Mouse (Mus musculus): ENCODE data around the gene Myh6.
A peak's percentile ranks its signal among the peaks of the same experiment; 100 is the strongest.

Gene Myh6

DNA sequence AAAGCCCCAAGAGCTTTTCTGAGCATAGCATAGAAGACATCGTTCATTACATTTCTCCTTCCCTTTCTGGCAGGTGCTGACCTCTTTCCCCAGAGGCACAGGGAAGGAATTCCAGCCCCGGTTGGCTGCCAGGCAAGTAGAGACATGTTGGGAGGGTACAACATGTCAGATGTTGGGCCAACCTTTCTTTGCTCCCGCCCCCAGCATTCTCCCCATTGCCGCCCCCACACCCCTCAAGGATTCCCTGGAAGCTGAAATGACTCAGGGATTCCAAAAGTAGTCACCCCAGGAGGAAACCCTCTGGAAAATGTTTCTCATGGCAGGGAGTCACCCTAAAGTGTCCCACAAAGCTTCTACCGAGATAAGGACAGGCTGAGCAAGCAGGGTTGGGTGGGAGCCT, 36.9 kb downstream of the Myh6 start:
- DNase-seq = no peak

DNA sequence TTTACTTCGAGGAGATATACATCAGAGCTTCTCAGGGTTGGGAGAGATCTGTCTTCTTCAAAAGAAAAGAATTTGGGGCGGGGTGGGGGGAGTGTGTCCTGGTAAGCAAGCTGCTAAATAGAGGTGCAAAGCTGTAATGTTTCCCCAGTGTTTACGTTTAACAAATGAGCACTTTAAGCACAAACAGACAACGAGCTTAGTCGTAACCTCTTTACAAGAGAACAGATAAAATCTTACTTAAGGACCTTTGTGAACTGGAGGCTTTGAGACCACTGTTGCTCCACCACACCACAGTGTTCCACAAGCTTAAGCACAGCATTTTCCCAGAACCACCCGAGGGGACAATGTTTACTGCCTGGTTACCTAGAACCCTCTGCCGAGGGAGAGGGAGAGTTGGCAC, 39.4 kb downstream of the Myh6 start:
- DNase-seq = no peak

DNA sequence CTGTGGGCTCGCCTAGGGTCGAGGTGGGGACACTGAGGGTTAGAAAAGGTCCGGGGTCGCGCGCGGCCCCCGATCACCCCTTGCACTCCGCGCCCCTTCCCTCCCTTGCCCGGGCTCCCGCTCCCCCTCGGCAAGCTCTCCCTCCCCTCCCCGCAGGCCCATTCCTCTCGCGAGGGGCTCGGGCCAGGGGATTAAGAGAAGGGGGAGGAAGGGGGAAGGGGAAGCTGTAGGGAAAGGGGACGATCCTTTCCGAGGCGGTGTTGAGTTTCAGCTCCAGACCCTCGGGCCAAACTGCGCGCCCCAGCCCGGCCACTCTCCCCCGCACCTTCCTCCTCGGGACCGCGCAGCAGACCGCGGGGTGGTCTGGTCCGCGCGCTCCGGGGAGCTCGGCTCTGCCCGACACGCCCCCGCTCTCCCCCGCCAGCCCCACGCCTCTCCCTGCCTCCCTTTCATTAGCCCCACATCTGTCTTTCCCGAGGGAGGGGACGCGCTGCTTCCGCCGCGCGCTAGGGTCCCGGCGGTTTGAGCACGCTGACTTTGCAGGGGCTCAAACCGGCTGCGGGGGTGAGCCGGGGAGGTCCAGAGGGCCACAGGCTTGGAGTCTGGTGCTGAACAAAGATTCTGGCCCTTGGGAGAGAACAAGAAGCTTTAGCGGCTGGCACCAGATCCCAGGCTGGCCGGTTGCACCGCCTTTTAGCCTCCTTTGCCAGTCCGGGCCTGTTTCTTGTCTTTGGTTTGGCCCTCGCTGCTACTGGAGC, 40.1 kb downstream of the Myh6 start:
- DNase-seq = peak in 1 of 2 experiments; percentile 35

DNA sequence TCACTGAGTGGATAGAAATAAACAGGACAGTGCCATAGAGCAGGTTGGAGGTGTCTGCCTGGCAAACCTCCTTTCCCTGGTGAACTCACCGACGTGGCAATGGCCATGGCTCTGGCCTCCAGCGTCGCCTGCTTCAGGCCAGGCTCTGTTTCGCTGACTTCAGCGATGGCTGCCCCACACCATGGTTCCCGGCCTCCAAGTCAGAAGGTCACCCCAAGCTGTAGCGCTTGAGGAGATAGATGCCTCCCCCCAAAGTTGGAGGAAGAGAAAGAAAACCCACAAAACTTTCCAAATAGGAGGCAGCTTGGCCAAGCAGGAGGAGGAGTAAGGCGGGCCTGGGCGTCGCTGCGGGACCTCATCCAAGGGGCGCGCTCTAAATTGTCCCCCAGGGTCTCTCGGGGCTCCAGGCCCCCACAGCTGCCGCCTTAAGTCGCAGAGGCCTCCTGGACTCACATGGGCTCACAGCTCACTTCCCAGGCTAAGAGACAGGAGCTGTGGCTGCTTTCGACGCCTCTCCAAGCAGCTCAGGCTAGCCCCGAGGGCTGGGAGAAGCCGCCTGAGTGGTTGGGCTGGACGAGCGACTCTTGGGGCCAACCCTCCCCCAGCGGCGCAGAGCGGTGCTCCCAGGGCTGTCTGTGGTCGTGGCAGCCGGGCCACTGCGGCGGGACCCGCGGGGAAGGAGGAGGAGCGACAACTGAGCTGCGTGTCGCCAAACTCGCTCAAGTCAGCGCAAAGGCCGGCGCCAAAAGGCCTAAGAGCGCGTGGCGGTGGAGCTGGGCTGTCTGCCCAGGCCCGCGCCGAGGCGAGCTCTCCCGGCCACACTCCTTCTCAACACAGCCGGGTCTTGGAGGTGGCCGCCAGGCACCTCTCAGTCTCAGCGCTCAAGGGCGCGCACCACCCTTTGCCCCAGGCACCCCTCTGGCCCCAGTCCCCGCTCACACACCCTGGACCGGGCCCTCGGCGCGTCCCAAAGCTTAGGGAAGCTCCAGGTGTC, 41.1 kb downstream of the Myh6 start, which contains the start of gene Efs:
Efs (minus strand) TSS at position 778 of the 994 bp plus-strand sequence.
- peak; percentile 33 to 73 for DNase-seq

DNA sequence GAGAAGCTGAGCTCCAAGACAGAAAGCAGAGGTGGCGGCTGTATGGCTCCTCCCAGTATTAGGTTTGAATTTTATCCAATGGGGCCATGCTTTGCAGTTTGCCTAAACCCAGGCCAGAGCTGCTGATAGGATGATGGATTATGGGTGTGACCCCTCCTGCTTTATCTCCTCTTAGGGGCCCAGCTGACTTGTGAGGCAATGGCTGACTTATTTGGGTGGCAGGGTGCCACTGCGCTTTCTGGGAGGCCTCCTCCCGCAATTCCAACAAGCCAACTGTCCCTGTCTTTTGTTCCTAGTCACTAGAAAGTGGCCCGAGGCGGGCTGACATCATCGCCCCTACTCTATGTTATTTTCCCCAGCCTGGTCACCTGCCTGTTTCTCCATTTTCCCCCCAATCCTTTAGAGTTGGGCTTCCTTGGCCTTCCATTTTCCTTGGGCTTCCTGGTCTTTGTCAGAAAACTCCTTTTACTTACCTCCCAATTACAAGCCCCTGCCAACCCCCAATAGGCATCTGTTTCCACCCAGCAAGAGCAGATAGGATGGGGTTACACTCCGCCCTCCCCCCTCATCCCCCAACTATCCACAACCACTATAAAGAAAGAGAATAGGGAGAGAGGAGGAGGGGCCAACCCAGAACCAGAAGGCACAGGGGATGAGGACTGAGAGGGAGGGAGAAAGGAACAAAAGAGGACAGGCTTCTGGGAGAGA, 41.9 kb downstream of the Myh6 start:
- no peak for DNase-seq

DNA sequence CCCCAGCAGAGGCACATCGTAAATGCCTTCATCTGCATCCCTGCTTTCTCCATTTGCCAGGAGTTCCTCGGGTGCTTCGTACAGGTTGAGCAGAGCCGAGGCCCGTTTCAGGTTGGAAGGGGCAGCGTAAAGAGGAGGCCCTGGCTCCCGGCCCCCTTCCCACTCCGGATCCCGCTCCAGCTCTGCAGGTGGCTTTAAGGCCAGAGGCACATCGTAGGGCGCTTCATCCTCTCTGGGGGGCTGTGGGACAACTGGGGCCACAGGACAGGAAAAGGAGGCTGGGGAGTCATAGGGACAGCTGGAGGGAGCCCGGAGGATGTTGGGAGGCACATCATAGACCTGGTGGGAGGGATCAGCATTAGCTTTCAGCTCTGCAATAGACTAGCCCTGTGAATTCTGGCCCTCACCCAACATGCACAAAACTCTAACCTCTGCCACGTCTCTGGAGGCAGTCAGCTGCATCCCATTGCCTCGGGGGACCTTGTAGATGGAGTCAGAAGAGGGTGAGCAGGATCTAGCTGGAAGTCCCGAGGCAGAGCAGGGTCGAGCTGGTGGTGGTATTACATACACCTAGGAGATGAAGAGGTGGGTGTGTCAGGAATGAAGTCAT, 46.5 kb downstream of the Myh6 start:
- DNase-seq = no peak

DNA sequence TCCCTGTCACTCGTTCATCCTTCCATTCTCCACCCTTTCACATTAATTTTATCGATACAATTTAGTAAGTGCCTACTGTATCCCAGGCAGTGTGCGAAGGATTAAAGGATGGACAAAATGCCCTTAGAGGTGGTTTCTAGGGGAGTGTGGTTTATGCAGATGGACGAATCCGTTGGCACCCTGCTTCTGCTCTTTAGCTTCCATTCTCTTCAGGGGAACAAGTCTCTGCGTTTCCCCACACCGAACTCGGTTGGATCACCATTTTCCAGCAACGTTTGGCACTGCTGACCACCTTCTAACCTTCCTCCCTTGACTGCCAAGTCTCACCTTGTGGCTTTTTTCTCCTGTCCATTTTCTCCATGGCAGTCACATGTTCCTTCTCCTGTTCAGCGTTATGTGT, 53.4 kb downstream of the Myh6 start:
- DNase-seq = no peak

DNA sequence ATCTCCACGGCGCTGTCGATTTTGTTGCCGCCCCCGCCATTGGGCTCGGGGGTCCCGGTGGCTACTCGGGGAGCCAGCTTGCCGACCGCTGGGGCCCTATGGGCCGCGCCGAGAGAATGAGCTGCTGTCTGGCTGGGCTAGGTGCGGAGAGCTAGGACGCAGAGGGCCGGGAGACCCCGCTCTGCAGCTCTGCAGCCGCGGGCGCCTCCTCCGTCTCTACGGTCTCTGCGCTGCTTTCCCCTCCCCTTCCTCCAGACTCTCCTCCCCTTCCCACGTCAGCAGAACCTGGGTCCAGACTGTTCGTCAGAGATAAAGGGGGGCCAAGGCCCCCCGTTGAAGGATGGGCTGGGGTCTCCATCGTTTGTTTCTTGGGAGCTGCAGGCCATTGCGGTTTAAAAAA, 53.8 kb downstream of the Myh6 start, which contains the start of gene Slc22a17:
Slc22a17 (minus strand) TSS at position 247 of the 400 bp plus-strand sequence.
- DNase-seq = peak; percentile 66 to 81

DNA sequence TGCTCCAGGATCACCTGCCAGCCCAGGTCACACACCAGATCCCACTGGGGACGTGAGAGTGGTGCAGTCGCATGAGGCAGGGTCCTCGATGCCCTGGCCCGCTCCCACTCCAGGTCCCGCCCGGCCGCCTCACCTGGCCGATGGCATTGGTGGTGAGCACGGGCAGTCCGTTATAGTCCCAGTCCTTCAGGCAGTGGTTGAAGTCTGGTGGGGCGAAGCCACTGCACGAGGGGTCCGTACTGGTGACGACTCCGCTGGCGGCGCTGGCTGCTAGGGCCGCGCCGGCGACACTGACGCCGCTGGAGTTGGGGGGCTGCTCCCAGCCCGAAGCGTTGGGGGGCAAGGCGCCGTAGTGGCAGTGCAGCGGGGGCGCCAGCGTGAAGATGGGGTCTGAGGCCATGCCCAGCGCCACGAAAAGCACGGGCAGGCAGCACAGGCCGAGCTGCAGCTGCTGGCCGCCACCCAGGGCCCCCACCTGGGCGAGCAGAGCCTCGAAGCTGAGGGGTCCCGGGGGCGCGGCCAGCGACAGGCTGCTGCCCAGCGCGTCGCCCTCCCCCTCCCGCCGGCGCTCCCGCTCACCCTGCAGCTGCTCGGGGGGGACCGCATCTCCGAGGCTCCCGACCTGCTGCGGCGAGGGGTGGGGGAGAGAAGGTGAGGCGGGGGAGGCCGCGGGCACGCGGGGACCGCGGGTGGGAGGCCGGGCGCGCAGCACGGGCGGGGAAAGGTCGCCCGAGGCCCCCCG, 54.4 kb downstream of the Myh6 start:
- DNase-seq = no peak

DNA sequence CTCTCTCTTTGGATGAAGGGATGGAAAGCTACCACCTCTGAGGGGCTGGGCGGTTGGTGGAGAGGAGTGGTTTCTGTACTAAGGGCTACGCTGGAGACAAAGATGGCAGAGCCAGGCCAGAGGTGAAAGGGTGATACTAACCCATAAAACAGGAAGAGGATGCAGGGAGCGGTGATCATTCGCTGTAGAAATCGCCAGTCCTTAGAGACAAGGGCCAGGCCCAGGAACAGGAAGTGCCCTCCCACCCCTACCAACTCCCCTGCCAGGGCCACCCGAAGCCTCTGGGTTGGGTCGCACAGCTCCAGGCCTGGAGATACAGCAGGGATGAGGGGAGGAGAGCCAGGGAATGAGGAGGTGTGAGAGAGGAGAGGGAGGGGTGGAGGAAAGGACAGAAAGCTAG, 58.0 kb downstream of the Myh6 start:
- no peak for DNase-seq

DNA sequence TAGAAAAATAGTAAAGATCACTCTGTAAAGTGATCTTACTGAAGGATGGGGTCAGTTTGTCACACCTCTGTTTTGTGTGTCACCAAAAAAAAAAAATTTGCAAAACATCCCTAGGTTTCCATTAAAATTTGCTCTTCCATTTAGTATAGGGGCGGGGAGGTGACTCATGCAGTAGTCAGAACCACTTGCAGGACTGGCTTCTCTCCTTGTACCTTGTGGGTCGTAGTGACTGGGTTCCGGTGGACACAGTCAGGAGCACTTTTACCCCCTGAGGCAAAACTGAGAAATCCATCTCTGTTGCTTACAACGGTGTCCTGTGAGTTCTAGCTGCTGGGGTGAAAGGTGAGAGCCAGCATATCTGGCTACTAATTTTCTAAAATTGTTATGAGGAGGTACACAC, 63.1 kb downstream of the Myh6 start:
- DNase-seq = no peak

DNA sequence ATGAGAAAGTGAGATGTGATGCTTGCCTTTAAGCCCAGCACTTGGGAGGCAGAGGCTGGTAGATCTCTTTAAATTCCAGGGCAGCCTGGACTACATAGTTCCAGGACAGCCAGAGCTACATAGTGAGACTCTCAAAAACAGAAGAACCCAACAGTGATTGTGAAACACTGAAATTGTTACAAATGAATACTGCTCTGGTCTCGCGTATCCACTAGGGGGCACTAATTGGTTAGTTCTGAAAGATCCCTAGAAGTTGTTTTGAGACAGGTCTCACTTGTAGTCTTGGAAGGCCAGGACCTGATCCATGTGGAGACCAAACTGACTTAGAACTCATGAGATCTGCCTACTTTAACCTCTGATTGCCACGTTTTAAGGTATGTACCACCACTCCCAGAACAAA, 66.3 kb downstream of the Myh6 start:
- peak; percentile 81 to 84 for DNase-seq

DNA sequence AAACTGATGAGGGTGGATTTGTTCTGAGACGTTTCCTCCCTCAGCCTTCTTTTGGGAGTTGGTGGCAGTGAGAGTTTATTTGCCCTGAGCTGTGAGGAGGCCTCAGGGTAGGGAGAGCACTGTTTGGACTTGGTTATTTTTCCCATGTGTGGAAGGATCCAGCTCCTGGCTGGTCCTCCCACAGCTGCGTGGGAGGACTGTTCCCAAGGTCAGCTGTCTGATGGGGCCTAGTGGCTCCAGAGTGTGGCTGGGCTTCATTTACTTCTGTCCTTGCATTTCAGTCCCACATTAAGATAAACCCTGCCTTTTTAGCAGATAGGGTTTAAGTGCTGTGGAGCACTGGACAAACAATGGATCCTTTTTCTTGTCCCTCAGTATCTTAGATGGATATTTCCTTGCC, 69.3 kb downstream of the Myh6 start:
- DNase-seq = no peak

DNA sequence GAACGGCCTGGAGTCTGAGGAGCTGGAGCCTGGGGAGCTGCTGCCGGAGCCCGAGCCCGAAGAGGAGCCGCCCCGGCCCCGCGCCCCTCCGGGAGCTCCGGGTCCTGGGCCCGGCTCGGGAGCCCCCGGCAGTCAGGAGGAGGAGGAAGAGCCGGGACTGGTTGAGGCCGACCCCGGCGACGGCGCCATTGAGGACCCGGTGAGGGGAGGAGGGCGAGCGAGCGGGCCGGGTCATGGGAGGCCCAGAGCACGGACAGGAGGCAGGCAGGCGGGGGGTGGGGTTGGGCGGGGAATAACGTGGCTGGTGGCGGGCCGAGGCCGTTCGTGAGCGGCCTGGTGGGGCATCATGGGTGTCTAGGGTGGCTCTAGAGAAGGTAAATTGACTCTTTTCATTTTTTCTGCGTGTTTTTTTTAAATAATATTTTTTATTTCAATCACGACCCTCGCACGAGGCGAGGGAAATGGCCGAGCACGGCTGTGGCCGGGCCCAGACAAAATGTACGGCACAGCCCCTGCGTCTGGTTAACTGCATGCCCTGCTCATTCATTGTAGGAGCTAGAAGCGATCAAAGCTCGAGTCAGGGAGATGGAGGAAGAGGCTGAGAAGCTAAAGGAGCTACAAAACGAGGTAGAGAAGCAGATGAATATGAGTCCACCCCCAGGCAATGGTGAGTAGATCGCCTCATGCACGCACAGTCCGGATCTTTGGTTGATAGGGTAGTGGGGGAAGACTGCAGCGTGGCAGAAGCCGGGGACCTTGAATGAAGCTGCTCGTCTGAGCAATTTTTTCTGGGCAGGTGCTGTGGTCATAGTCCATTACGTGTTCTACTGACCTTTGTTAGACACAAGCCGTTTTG, 72.2 kb downstream of the Myh6 start:
- DNase-seq = peak; percentile 58 to 79

DNA sequence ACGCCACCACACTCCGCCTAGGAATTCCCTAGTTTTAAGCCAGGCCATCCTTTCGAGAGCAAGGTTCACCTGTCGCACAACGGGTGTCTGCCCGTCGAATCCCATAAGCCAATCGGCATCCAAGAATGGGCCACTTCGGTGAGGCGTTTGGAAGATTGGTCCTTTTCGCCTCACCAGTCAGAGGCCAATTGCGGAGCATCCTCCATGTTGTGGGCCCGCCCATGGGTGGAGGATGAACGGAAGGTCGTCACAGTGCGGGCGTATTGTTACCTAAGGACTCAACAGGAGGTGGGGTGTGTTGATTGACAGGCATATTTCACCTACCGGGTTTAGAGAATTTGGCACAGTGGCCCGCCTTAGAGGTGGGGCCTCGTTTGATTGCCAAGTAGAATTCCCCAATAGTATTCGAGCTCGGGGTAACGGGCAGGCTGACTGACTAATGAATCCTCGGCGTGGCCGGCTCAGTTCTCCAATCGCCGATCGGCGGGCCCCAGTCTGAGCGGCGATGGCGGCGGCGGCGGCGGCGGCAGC, 73.0 kb downstream of the Myh6 start:
- DNase-seq = peak; percentile 96 to 99

DNA sequence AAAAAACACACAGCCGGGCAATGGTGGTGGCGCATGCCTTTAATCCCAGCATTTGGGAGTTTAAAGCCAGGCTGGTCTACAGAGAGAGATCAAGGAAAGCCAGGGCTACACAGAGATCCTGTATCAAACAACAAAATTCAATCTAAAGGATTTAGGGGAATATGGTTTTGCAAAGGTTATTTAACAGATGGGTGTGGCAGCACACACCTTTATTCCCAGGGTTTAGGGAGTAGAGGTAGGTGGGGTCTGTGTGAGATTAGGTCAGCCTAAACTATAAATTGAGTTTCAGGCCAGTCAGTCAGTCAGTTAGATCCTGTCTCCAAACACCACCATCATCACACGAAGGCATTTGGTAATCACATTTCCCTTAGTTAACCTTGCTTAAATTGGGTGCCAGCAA, 74.5 kb downstream of the Myh6 start, which contains the start of gene Pabpn1:
Pabpn1 (plus strand) TSS at position 301 of the 400 bp plus-strand sequence.
- no peak for DNase-seq
